Mouse (Mus musculus) heart, embryonic 16.5 days (tissue): Measurements from ENCODE around the gene Zfyve1. TPM values are rescaled to one million over a fixed set of nuclear protein-coding genes. Genes with fewer than 3 reads are reported as not detected.

Experiments
- ATAC-seq: fragments of 200-750 bp; cut with Nextera tagmentation; replicated peaks from 2 replicates; pipeline ENCODE4 v1.8.0; 2017; ENCODE audit warnings: moderate number of reproducible peaks; ENCODE audit not compliant: insufficient read depth, low FRiP score; ENCODE audit errors: extremely low read depth
- H3K27ac ChIP-seq: fragments of 300-500 bp; sonication (generic); 2 replicates; pipeline ENCODE4 v1.5.1; 2014; ENCODE audit warnings: mild to moderate bottlenecking, low read length, control low read depth, moderate library complexity
- H3K27me3 ChIP-seq: fragments of 300-500 bp; sonication (generic); 2 replicates; pipeline ENCODE4 v1.6.1; 2014; ENCODE audit warnings: low read length, mixed read lengths; ENCODE audit not compliant: control insufficient read depth, insufficient read depth
- H3K36me3 ChIP-seq: fragments of 300-500 bp; sonication (generic); 2 replicates; pipeline ENCODE4 v1.6.1; 2014; ENCODE audit not compliant: control insufficient read depth, insufficient read depth
- H3K4me1 ChIP-seq: fragments of 300-500 bp; sonication (generic); 2 replicates; pipeline ENCODE4 v1.6.1; 2014; ENCODE audit warnings: low read length, mixed read lengths; ENCODE audit not compliant: control insufficient read depth, insufficient read depth
- H3K4me2 ChIP-seq: fragments of 300-500 bp; sonication (generic); 2 replicates; pipeline ENCODE4 v1.6.1; 2014; ENCODE audit warnings: low read depth, mild to moderate bottlenecking, control low read depth, low read length
- H3K4me3 ChIP-seq: fragments of 300-500 bp; sonication (generic); 2 replicates; pipeline ENCODE4 v1.5.1; 2014; ENCODE audit warnings: mild to moderate bottlenecking, control low read depth, low read length
- H3K9ac ChIP-seq: fragments of 300-500 bp; sonication (generic); 2 replicates; pipeline ENCODE4 v1.6.1; 2014; ENCODE audit warnings: low read length, control low read depth
- H3K9me3 ChIP-seq: fragments of 300-500 bp; sonication (generic); replicated peaks from 2 replicates; pipeline ENCODE4 v1.6.1; 2016; ENCODE audit warnings: low read length; ENCODE audit not compliant: control insufficient read depth
- WGBS: fragments of 180-500 bp; shearing (Covaris S2); extraction: QIAGEN DNeasy Blood & Tissue Kit; methylation state at CpG from one replicate; pipeline ENCODE4 v1.1.7; 2014; 5-methylcytosine and 5-hydroxymethylcytosine counted together
- polyA plus RNA-seq: library from polyadenylated mRNA; unstranded; fragments of >200 nt; fragmentation: Nextera tagmentation; extraction: Ambion mirVana; gene quantifications from 2 replicates; pipeline ENCODE4 v1.2.1, GENCODE M21; 2015

Gene Zfyve1
- polyA plus RNA-seq, 1 experiment from 2014 or later, result 15.7 TPM

- H3K9me3 ChIP-seq, result no peaks in the 10 kb centered on the region
- H3K4me2 ChIP-seq, result no peak overlapping the region
- H3K36me3 ChIP-seq, result peaks cover 36% of the 10 kb centered on the region
- H3K4me1 ChIP-seq, result peaks cover 14% of the 10 kb centered on the region
- no peak overlapping the region for H3K27ac ChIP-seq
- H3K4me3 ChIP-seq, result no peak overlapping the region
- no peak for ATAC-seq
- H3K27me3 ChIP-seq, result no peaks in the 10 kb centered on the region
- 74% methylated on average over 8 of the region's 8 CpGs for WGBS
- no peak overlapping the region for H3K9ac ChIP-seq
Observed at GRCm38 (mm10) chr12:83591754-83592501, 5.1 kb downstream of the Zfyve1 start.

GRCm38 (mm10) chr12:83586628-83587027 lies 10.4 kb downstream of the Zfyve1 start:
- WGBS, result 93% methylated on average over 5 of the region's 5 CpGs
- ATAC-seq, result no peak
- Histone ChIP-seq H3K4me2 (no peak overlapping the region), H3K9me3 (no peaks in the 10 kb centered on the region), H3K9ac (no peak overlapping the region), H3K4me1 (no peaks in the 10 kb centered on the region), H3K36me3 (peaks cover 28% of the 10 kb centered on the region), H3K27ac (no peak overlapping the region), H3K4me3 (no peak overlapping the region), H3K27me3 (no peaks in the 10 kb centered on the region)

GRCm38 (mm10) chr12:83582747-83583146 lies 14.3 kb downstream of the Zfyve1 start:
- no peak overlapping the region for H3K4me3 ChIP-seq
- no peak for ATAC-seq
- 85% methylated on average over 4 of the region's 4 CpGs for WGBS
- no peak overlapping the region for H3K4me2 ChIP-seq
- no peaks in the 10 kb centered on the region for H3K27me3 ChIP-seq
- peaks cover 11% of the 10 kb centered on the region for H3K36me3 ChIP-seq
- H3K9ac ChIP-seq, result no peak overlapping the region
- no peaks in the 10 kb centered on the region for H3K9me3 ChIP-seq
- peaks cover 13% of the 10 kb centered on the region for H3K4me1 ChIP-seq
- no peak overlapping the region for H3K27ac ChIP-seq

GRCm38 (mm10) chr12:83582106-83582505 lies 14.9 kb downstream of the Zfyve1 start:
- Histone ChIP-seq H3K27me3 (no peaks in the 10 kb centered on the region), H3K4me1 (peaks cover 13% of the 10 kb centered on the region), H3K27ac (no peak overlapping the region), H3K9ac (no peak overlapping the region), H3K36me3 (peaks cover 8% of the 10 kb centered on the region), H3K4me3 (no peak overlapping the region), H3K9me3 (no peaks in the 10 kb centered on the region), H3K4me2 (no peak overlapping the region)
- ATAC-seq, result no peak
- 64% methylated on average over 4 of the region's 4 CpGs for WGBS

GRCm38 (mm10) chr12:83580283-83580682 lies 16.7 kb downstream of the Zfyve1 start:
- H3K27ac ChIP-seq, result no peak overlapping the region
- no peak overlapping the region for H3K4me3 ChIP-seq
- no peak overlapping the region for H3K9ac ChIP-seq
- ATAC-seq, result no peak; the same call in 1 of the 2 replicates
- no peak overlapping the region for H3K4me2 ChIP-seq
- no peaks in the 10 kb centered on the region for H3K27me3 ChIP-seq
- no peaks in the 10 kb centered on the region for H3K9me3 ChIP-seq
- 87% methylated on average over 3 of the region's 3 CpGs for whole genome bisulfite sequencing
- peaks cover 6% of the 10 kb centered on the region for H3K36me3 ChIP-seq
- peaks cover 13% of the 10 kb centered on the region for H3K4me1 ChIP-seq

GRCm38 (mm10) chr12:83578896-83579569 lies 18.0 kb downstream of the Zfyve1 start:
- Histone ChIP-seq H3K4me3 (no peak overlapping the region), H3K27me3 (no peaks in the 10 kb centered on the region), H3K4me2 (no peak overlapping the region), H3K36me3 (peaks cover 15% of the 10 kb centered on the region), H3K4me1 (peaks cover 13% of the 10 kb centered on the region), H3K9me3 (no peaks in the 10 kb centered on the region), H3K27ac (peak overlapping the region; percentile 41; the same call in 1 of the 2 replicates), H3K9ac (0 out of 2 replicates have a peak overlapping the region, but pooled peaks have one; percentile 9)
- 32% methylated on average over 3 of the region's 3 CpGs for WGBS
- ATAC-seq, result peak; percentile 55

- Histone ChIP-seq H3K9me3 (no peaks in the 10 kb centered on the region), H3K4me2 (no peak overlapping the region), H3K4me1 (peaks cover 13% of the 10 kb centered on the region), H3K4me3 (no peak overlapping the region), H3K36me3 (peaks cover 16% of the 10 kb centered on the region), H3K27ac (no peak overlapping the region), H3K27me3 (no peaks in the 10 kb centered on the region), H3K9ac (no peak overlapping the region)
- ATAC-seq, result no peak
- 88% methylated on average over 2 of the region's 2 CpGs for WGBS
Observed at GRCm38 (mm10) chr12:83578356-83578755, 18.7 kb downstream of the Zfyve1 start.

GRCm38 (mm10) chr12:83577445-83577844 lies 19.6 kb downstream of the Zfyve1 start:
- no peaks in the 10 kb centered on the region for H3K27me3 ChIP-seq
- WGBS, result 93% methylated on average over 5 of the region's 5 CpGs
- no peak overlapping the region for H3K4me3 ChIP-seq
- peaks cover 13% of the 10 kb centered on the region for H3K4me1 ChIP-seq
- H3K27ac ChIP-seq, result no peak overlapping the region
- H3K36me3 ChIP-seq, result peaks cover 16% of the 10 kb centered on the region
- no peak overlapping the region for H3K9ac ChIP-seq
- no peak overlapping the region for H3K4me2 ChIP-seq
- no peaks in the 10 kb centered on the region for H3K9me3 ChIP-seq
- no peak for ATAC-seq

- Histone ChIP-seq H3K4me3 (no peak overlapping the region), H3K9me3 (no peaks in the 10 kb centered on the region), H3K27ac (no peak overlapping the region), H3K4me1 (no peaks in the 10 kb centered on the region), H3K36me3 (peaks cover 27% of the 10 kb centered on the region), H3K4me2 (no peak overlapping the region), H3K9ac (no peak overlapping the region), H3K27me3 (no peaks in the 10 kb centered on the region)
- ATAC-seq, result no peak
- WGBS, result 78% methylated on average over 5 of the region's 5 CpGs
Observed at GRCm38 (mm10) chr12:83572717-83573116, 24.3 kb downstream of the Zfyve1 start.
